Mouse (Mus musculus): ENCODE measurements around the gene 4930558K02Rik.

The 4930558K02Rik gene

GRCm38 (mm10) chr1:161900129-161900528 is 79.3 kb downstream of the 4930558K02Rik start:
- DNase-seq (ENCODE audit: low spot score) = no peak

- DNase-seq (ENCODE audit: low spot score) = no peak
Observed at GRCm38 (mm10) chr1:161897235-161897634, 82.2 kb downstream of the 4930558K02Rik start.

- DNase-seq (ENCODE audit: low spot score) = no peak
Observed at GRCm38 (mm10) chr1:161896130-161896529, 83.3 kb downstream of the 4930558K02Rik start.

- no peak for DNase-seq (ENCODE audit: low spot score)
Observed at GRCm38 (mm10) chr1:161895014-161895413, 84.4 kb downstream of the 4930558K02Rik start.

GRCm38 (mm10) chr1:161894553-161894952 is 84.9 kb downstream of the 4930558K02Rik start:
- no peak for DNase-seq (ENCODE audit: low spot score)

- DNase-seq (ENCODE audit: low spot score) = no peak
Observed at GRCm38 (mm10) chr1:161894126-161894525, 85.3 kb downstream of the 4930558K02Rik start.
